Mouse (Mus musculus) CH12.LX (cell line): ENCODE data around the gene Pdlim3. TPM values are rescaled to one million over a fixed set of nuclear protein-coding genes. Genes with fewer than 3 reads are reported as not detected.
A peak's percentile ranks its signal among the peaks of the same experiment; 100 is the strongest.

ENCODE experiments used
- DNase-seq: peaks from one replicate; pipeline ENCODE4 v3.0.0-alpha.2; 2013; ENCODE audit errors: extremely low read depth
- H3K27ac ChIP-seq: 2 replicates; pipeline ENCODE4 v1.5.1; 2012; ENCODE audit warnings: low read depth, mild to moderate bottlenecking, control low read depth, moderate library complexity; ENCODE audit not compliant: insufficient read depth
- H3K27me3 ChIP-seq: replicated peaks from 2 replicates; pipeline ENCODE3; 2012; ENCODE audit warnings: inconsistent platforms
- H3K36me3 ChIP-seq, 2 experiments: replicated peaks in 1 of 2; 2 replicates each; pipeline versions ENCODE3 to v1.6.1; 2012; ENCODE audit warnings: inconsistent platforms in 1 of 2, low read length in 1 of 2, mild to moderate bottlenecking in 1 of 2, mixed read lengths in 1 of 2, moderate library complexity in 1 of 2; ENCODE audit not compliant: control insufficient read depth in 1 of 2, insufficient read depth in 1 of 2
- H3K4me1 ChIP-seq, 2 experiments: 2 replicates each; pipeline ENCODE4 v1.6.1; 2012; ENCODE audit warnings: inconsistent platforms in 1 of 2, moderate library complexity in 1 of 2; ENCODE audit not compliant: insufficient read depth in 2 of 2, control insufficient read depth in 1 of 2
- H3K4me2 ChIP-seq: 2 replicates; pipeline ENCODE4 v1.6.1; 2012; ENCODE audit warnings: low read depth, mild to moderate bottlenecking, control low read depth; ENCODE audit not compliant: poor library complexity, insufficient read depth, severe bottlenecking
- H3K4me3 ChIP-seq, 3 experiments: fragments of 150-350 bp in 1 of 3; sonication (generic) in 1 of 3; replicated peaks in 1 of 3; 2 replicates each; pipeline versions ENCODE3 to v1.5.1; 2011 to 2012; ENCODE audit warnings: low read depth in 2 of 3, low read length in 2 of 3, mild to moderate bottlenecking in 2 of 3, moderate library complexity in 2 of 3, control low read depth in 1 of 3, improper control_type of control experiment in 1 of 3, inconsistent platforms in 1 of 3, mixed read lengths in 1 of 3; ENCODE audit not compliant: poor library complexity in 1 of 3
- H3K79me2 ChIP-seq: replicated peaks from 2 replicates; pipeline ENCODE4 v1.6.1; 2012; ENCODE audit warnings: mild to moderate bottlenecking, moderate library complexity; ENCODE audit not compliant: control insufficient read depth, poor library complexity, insufficient read depth, severe bottlenecking; ENCODE audit errors: extremely low read depth
- H3K9ac ChIP-seq: 2 replicates; pipeline ENCODE4 v1.6.1; 2012; ENCODE audit warnings: low read depth, mild to moderate bottlenecking, control low read depth, moderate library complexity; ENCODE audit not compliant: insufficient read depth
- H3K9me3 ChIP-seq: replicated peaks from 2 replicates; pipeline ENCODE3; 2012; ENCODE audit warnings: low read length, inconsistent platforms, mixed read lengths
- BHLHE40 ChIP-seq: IDR thresholded peaks from 2 replicates; pipeline ENCODE4 v1.6.1; 2011; ENCODE audit warnings: mild to moderate bottlenecking, low read depth, low read length, improper control_type of control experiment
- CHD1 ChIP-seq: IDR thresholded peaks from 2 replicates; pipeline ENCODE4 v1.6.1; 2012; ENCODE audit warnings: low read depth, low read length, improper control_type of control experiment, inconsistent platforms
- CHD2 ChIP-seq: IDR thresholded peaks from 2 replicates; pipeline ENCODE4 v1.6.1; 2011; ENCODE audit warnings: low read length, improper control_type of control experiment
- CTCF ChIP-seq, 2 experiments: IDR thresholded peaks in 1 of 2; conservative IDR thresholded peaks in 1 of 2; 2 replicates each; pipeline ENCODE4 v1.5.1; 2011 to 2012; ENCODE audit warnings: low read depth in 2 of 2, low read length in 2 of 2, improper control_type of control experiment in 1 of 2, inconsistent platforms in 1 of 2, mild to moderate bottlenecking in 1 of 2, moderate library complexity in 1 of 2
- E2F4 ChIP-seq: IDR thresholded peaks from 2 replicates; pipeline ENCODE4 v1.6.1; 2011; ENCODE audit warnings: low read depth, low read length, improper control_type of control experiment; ENCODE audit not compliant: insufficient replicate concordance
- IRF4 ChIP-seq: IDR thresholded peaks from 2 replicates; pipeline ENCODE4 v1.6.1; 2014; ENCODE audit warnings: low read depth, mild to moderate bottlenecking, inconsistent platforms, low read length, improper control_type of control experiment
- JUN ChIP-seq: IDR thresholded peaks from 2 replicates; pipeline ENCODE4 v1.6.1; 2011; ENCODE audit warnings: low read depth, mild to moderate bottlenecking, low read length, improper control_type of control experiment, moderate library complexity; ENCODE audit not compliant: insufficient read depth
- MAX ChIP-seq: IDR thresholded peaks from 2 replicates; pipeline ENCODE4 v1.6.1; 2011; ENCODE audit warnings: low read length, improper control_type of control experiment
- MXI1 ChIP-seq: IDR thresholded peaks from 2 replicates; pipeline ENCODE4 v1.6.1; 2011; ENCODE audit warnings: mild to moderate bottlenecking, low read depth, low read length, improper control_type of control experiment
- MYC ChIP-seq: IDR thresholded peaks from 2 replicates; pipeline ENCODE4 v1.6.1; 2011; ENCODE audit warnings: low read depth, mild to moderate bottlenecking, improper control_type of control experiment, low read length
- POLR2A ChIP-seq: IDR thresholded peaks from 2 replicates; pipeline ENCODE4 v1.6.1; 2011; ENCODE audit warnings: low read depth, mild to moderate bottlenecking, improper control_type of control experiment, low read length
- POLR2AphosphoS2 ChIP-seq: IDR thresholded peaks from 2 replicates; pipeline ENCODE4 v1.6.1; 2011; ENCODE audit warnings: low read depth, low read length, improper control_type of control experiment
- RAD21 ChIP-seq: IDR thresholded peaks from 2 replicates; pipeline ENCODE4 v1.6.1; 2011; ENCODE audit warnings: low read depth, mild to moderate bottlenecking, low read length, improper control_type of control experiment, moderate library complexity
- SIN3A ChIP-seq: IDR thresholded peaks from 2 replicates; pipeline ENCODE4 v1.6.1; 2012; ENCODE audit warnings: low read length, improper control_type of control experiment, inconsistent platforms
- SMC3 ChIP-seq: IDR thresholded peaks from 2 replicates; pipeline ENCODE4 v1.6.1; 2011; ENCODE audit warnings: low read depth, low read length, improper control_type of control experiment
- TBP ChIP-seq: conservative IDR thresholded peaks from 2 replicates; pipeline ENCODE4 v1.6.1; 2011; ENCODE audit warnings: low read depth, low read length, improper control_type of control experiment
- TCF12 ChIP-seq: IDR thresholded peaks from 2 replicates; pipeline ENCODE4 v1.6.1; 2014; ENCODE audit warnings: low read depth, mild to moderate bottlenecking, inconsistent platforms, low read length, improper control_type of control experiment
- USF1 ChIP-seq: IDR thresholded peaks from 2 replicates; pipeline ENCODE4 v1.6.1; 2014; ENCODE audit warnings: low read depth, mild to moderate bottlenecking, inconsistent platforms, low read length, improper control_type of control experiment
- USF2 ChIP-seq: conservative IDR thresholded peaks from 2 replicates; pipeline ENCODE4 v1.6.1; 2011; ENCODE audit warnings: low read depth, low read length, improper control_type of control experiment
- ZC3H11A ChIP-seq: IDR thresholded peaks from 2 replicates; pipeline ENCODE4 v1.6.1; 2012; ENCODE audit warnings: low read depth, mild to moderate bottlenecking, inconsistent platforms, low read length, improper control_type of control experiment
- ZMIZ1 ChIP-seq: IDR thresholded peaks from 2 replicates; pipeline ENCODE4 v1.6.1; 2012; ENCODE audit warnings: low read depth, mild to moderate bottlenecking, inconsistent platforms, low read length, improper control_type of control experiment
- dilution Hi-C: fragments of 300-500 bp; cut with MboI; formaldehyde crosslinking; loops from 2 replicates; pipeline ENCODE4 v1.14.3; 2020; ENCODE audit warnings: low sequenced_read_pairs; ENCODE audit not compliant: extremely low pct_unique_long_range_greater_than_20kb, extremely low pct_ligation_motif_present
- in situ Hi-C: fragments of 300-500 bp; cut with MboI; formaldehyde crosslinking; loops from 3 replicates; pipeline ENCODE4 v1.14.3; 2019; ENCODE audit warnings: low sequenced_read_pairs, low pct_ligation_motif_present, low pct_unique_long_range_greater_than_20kb, mixed read lengths
- polyA plus RNA-seq: library from polyadenylated mRNA; unstranded; fragments of >175 nt; gene quantifications from 2 replicates; pipeline ENCODE4 v1.2.1, GENCODE M21; 2012; ENCODE audit warnings: low read depth; ENCODE audit not compliant: insufficient read length
- total RNA-seq, 2 experiments: library from RNA; depleted of rRNA; stranded (reverse); fragments of 300-350 nt in 1 of 2; fragments of >200 nt in 1 of 2; gene quantifications; 2 replicates each; pipeline ENCODE4 v1.2.3; 2012 to 2014

Gene Pdlim3
- total and polyA plus RNA-seq, 3 experiments, result 0.15 TPM; not detected in 2

DNA sequence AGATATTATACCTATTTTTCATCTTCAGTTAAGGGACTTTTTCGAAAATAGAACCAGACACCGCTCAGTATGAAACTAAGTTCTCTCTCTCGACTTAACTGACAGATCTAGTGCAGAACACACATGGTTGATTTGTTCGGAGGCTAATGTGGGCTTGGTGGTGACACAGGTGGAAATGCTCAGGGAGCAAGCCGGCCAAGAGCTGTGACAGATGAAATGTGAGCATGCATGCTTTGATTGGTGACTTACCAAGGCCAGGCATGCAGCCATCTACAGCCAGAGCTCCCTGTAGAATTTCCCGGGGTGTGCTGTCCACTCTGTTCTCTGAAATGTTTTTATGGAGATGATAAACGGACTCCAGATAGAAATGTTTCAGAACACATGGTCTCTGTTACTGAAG is 13.2 kb upstream of the Pdlim3 start:
- H3K9me3 ChIP-seq, result no peaks in the 10 kb centered on the region
- no peaks in the 10 kb centered on the region for H3K27me3 ChIP-seq
- DNase-seq, result no peak
- TF ChIP-seq POLR2AphosphoS2, result no peak
- TF ChIP-seq MYC, result no peak
- no peak for TF ChIP-seq CTCF (conservative IDR thresholded peaks at IDR 0.05 in 1 of 2, IDR thresholded peaks at IDR 0.05 in 1 of 2; ENCODE audit: low read depth in 2 of 2, low read length in 2 of 2)
- TF ChIP-seq MAX, result no peak
- TF ChIP-seq ZMIZ1, result no peak
- TF ChIP-seq POLR2A, result no peak
- no peak for TF ChIP-seq CHD1
- TF ChIP-seq JUN, result no peak
- TF ChIP-seq E2F4, result no peak
- no peak for TF ChIP-seq TCF12
- no peak for TF ChIP-seq MXI1
- TF ChIP-seq USF2, result no peak
- no peak for TF ChIP-seq CHD2
- no peak for TF ChIP-seq RAD21
- TF ChIP-seq, all 38 proteins: peak for 0
- Histone ChIP-seq H3K4me1 (no peaks in the 10 kb centered on the region), H3K9ac (no peak overlapping the region), H3K4me3 (no peak overlapping the region), H3K27ac (no peak overlapping the region), H3K36me3 (no peaks in the 10 kb centered on the region), H3K4me2 (peak overlapping the region; percentile 35; the same call in 1 of the 2 replicates), H3K79me2 (no peaks in the 10 kb centered on the region)
- in situ Hi-C loops (no loop called here), dilution Hi-C loops (no loop called here)

DNA sequence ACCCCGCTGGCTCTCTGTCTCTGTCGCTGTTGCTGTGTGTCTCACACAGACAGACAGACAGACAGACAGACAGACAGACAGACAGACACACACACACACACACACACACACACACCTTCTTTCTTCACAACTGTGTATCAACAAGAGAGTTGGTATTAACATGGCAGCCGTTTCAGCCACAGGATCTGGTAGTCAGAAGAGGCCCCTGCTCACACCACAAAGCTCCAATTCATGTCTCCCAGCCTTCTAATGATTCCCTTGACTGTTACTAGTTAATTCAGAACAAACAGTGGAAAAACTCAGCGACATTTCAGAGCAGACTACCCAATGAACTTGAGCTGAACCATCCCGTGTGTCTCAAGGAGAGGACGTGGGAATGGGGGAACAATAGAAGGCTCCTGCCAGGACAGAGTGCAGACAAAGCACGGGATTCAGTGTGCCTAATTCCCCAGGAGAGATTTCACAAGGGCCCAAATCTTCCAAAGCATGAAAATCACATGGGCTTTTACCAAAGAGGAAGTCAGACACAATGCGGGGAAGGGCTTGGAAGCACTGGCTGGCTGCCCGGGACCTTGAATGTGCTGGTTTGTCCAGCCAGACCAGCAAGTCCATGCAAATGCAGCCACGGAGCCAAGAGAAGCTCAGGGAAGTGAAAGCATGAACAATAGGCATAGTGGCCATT is 10.2 kb upstream of the Pdlim3 start:
- no peak overlapping the region for H3K27ac ChIP-seq
- no peaks in the 10 kb centered on the region for H3K79me2 ChIP-seq
- dilution Hi-C loops, result no loop called here
- H3K4me3 ChIP-seq, result no peak overlapping the region
- peaks cover 3 to 4% of the 10 kb centered on the region in 2 experiments; a peak in 2 of 4 replicates for H3K4me1 ChIP-seq
- no peak overlapping the region for H3K4me2 ChIP-seq
- in situ Hi-C loops, result no loop called here
- H3K9ac ChIP-seq, result no peak overlapping the region
- H3K9me3 ChIP-seq, result peaks cover 3% of the 10 kb centered on the region
- H3K36me3 ChIP-seq, result no peaks in the 10 kb centered on the region
- TF ChIP-seq TBP, result no peak
- no peak for TF ChIP-seq POLR2A
- TF ChIP-seq CHD1, result no peak
- TF ChIP-seq JUN, result no peak
- TF ChIP-seq MXI1, result no peak
- no peak for TF ChIP-seq IRF4
- no peak for TF ChIP-seq BHLHE40
- no peak for TF ChIP-seq POLR2AphosphoS2
- TF ChIP-seq USF2, result no peak
- TF ChIP-seq SMC3, result no peak
- no peak for TF ChIP-seq SIN3A
- TF ChIP-seq ZC3H11A, result no peak
- TF ChIP-seq USF1, result no peak
- no peaks in the 10 kb centered on the region for H3K27me3 ChIP-seq
- no peak for DNase-seq
